Mouse (Mus musculus) intestine, postnatal 0 days (tissue): ENCODE measurements around the gene Rrp7a. TPM values are rescaled to one million over a fixed set of nuclear protein-coding genes. Genes with fewer than 3 reads are reported as not detected.

ENCODE experiments used
- ATAC-seq: fragments of 200-750 bp; cut with Nextera tagmentation; 2 replicates; pipeline ENCODE4 v1.8.0; 2017; ENCODE audit warnings: mild to moderate bottlenecking, moderate TSS enrichment, moderate library complexity
- H3K27ac ChIP-seq: fragments of 300-500 bp; sonication (generic); 2 replicates; pipeline ENCODE4 v1.5.1; 2014; ENCODE audit warnings: mild to moderate bottlenecking, low read depth, low read length, moderate library complexity
- H3K27me3 ChIP-seq: fragments of 300-500 bp; sonication (generic); replicated peaks from 2 replicates; pipeline ENCODE4 v1.6.1; 2014; ENCODE audit warnings: low read length, mixed read lengths; ENCODE audit not compliant: control insufficient read depth, insufficient read depth
- H3K36me3 ChIP-seq: fragments of 300-500 bp; sonication (generic); 2 replicates; pipeline ENCODE4 v1.6.1; 2014; ENCODE audit warnings: mild to moderate bottlenecking, moderate library complexity; ENCODE audit not compliant: control insufficient read depth, insufficient read depth
- H3K4me1 ChIP-seq: fragments of 300-500 bp; sonication (generic); replicated peaks from 2 replicates; pipeline ENCODE4 v1.6.1; 2014; ENCODE audit warnings: antibody characterized with exemption, low read length, mixed read lengths; ENCODE audit not compliant: control insufficient read depth, insufficient read depth
- H3K4me2 ChIP-seq: fragments of 300-500 bp; sonication (generic); replicated peaks from 2 replicates; pipeline ENCODE4 v1.6.1; 2014; ENCODE audit warnings: low read depth, mild to moderate bottlenecking, moderate library complexity
- H3K4me3 ChIP-seq: fragments of 300-500 bp; sonication (generic); 2 replicates; pipeline ENCODE4 v1.5.1; 2014; ENCODE audit warnings: low read depth, low read length
- H3K9ac ChIP-seq: fragments of 300-500 bp; sonication (generic); 2 replicates; pipeline ENCODE4 v1.6.1; 2014; ENCODE audit warnings: mild to moderate bottlenecking, low read depth, low read length
- H3K9me3 ChIP-seq: fragments of 300-500 bp; sonication (generic); 2 replicates; pipeline ENCODE4 v1.6.1; 2016; ENCODE audit warnings: mixed run types; ENCODE audit not compliant: control insufficient read depth
- CTCF ChIP-seq: sonication (generic); IDR thresholded peaks from 2 replicates; pipeline ENCODE4 v1.5.1; 2016; ENCODE audit warnings: low read depth, mild to moderate bottlenecking, control low read depth, antibody characterized with exemption, moderate library complexity
- WGBS: fragments of 180-500 bp; shearing (Covaris S2); extraction: QIAGEN DNeasy Blood & Tissue Kit; methylation state at CpG from one replicate; pipeline ENCODE4 v1.1.7; 2014; 5-methylcytosine and 5-hydroxymethylcytosine counted together
- polyA plus RNA-seq: library from polyadenylated mRNA; unstranded; fragments of >200 nt; fragmentation: Nextera tagmentation; extraction: Ambion mirVana; gene quantifications from 2 replicates; pipeline ENCODE4 v1.2.1, GENCODE M21; 2015

Gene Rrp7a
- polyA plus RNA-seq, 1 experiment from 2014 or later: 32.7 TPM

GRCm38 (mm10) chr15:83168311-83168710 is 45.7 kb upstream of the Rrp7a start:
- 70% methylated on average over 3 of the region's 3 CpGs for WGBS
- ATAC-seq: no peak
- TF ChIP-seq CTCF: no peak

GRCm38 (mm10) chr15:83167550-83168065 is 45.0 kb upstream of the Rrp7a start:
- no peak for ATAC-seq
- TF ChIP-seq CTCF: no peak
- WGBS: 72% methylated on average over 8 of the region's 8 CpGs
- Histone ChIP-seq H3K4me2 (no peak overlapping the region), H3K27ac (no peak overlapping the region), H3K27me3 (no peaks in the 10 kb centered on the region), H3K4me1 (peaks cover 22% of the 10 kb centered on the region; the same call in 1 of the 2 replicates), H3K9ac (no peak overlapping the region), H3K9me3 (no peaks in the 10 kb centered on the region), H3K4me3 (no peak overlapping the region), H3K36me3 (peaks cover 5% of the 10 kb centered on the region; the same call in 1 of the 2 replicates)

More at GRCm38 (mm10) chr15:83168311-83168710, 45.7 kb upstream of the Rrp7a start:
- peaks cover 29% of the 10 kb centered on the region; the same call in 1 of the 2 replicates for H3K4me1 ChIP-seq
- H3K9me3 ChIP-seq: no peaks in the 10 kb centered on the region
- no peak overlapping the region for H3K27ac ChIP-seq
- no peaks in the 10 kb centered on the region for H3K27me3 ChIP-seq
- no peak overlapping the region for H3K9ac ChIP-seq
- H3K4me3 ChIP-seq: no peak overlapping the region
- H3K4me2 ChIP-seq: no peak overlapping the region
- H3K36me3 ChIP-seq: peaks cover 5% of the 10 kb centered on the region; the same call in 1 of the 2 replicates

- no peak overlapping the region for H3K4me2 ChIP-seq
- H3K9me3 ChIP-seq: no peaks in the 10 kb centered on the region
- ATAC-seq: no peak
- H3K27me3 ChIP-seq: no peaks in the 10 kb centered on the region
- peaks cover 22% of the 10 kb centered on the region; the same call in 1 of the 2 replicates for H3K4me1 ChIP-seq
- no peak overlapping the region for H3K9ac ChIP-seq
- 37% methylated on average over 5 of the region's 5 CpGs for WGBS
- H3K36me3 ChIP-seq: peaks cover 6% of the 10 kb centered on the region
- no peak overlapping the region for H3K4me3 ChIP-seq
- no peak for TF ChIP-seq CTCF
- no peak overlapping the region; the same call in 1 of the 2 replicates for H3K27ac ChIP-seq
These were observed 44.5 kb upstream of the Rrp7a start for GRCm38 (mm10) chr15:83167126-83167525.

DNA sequence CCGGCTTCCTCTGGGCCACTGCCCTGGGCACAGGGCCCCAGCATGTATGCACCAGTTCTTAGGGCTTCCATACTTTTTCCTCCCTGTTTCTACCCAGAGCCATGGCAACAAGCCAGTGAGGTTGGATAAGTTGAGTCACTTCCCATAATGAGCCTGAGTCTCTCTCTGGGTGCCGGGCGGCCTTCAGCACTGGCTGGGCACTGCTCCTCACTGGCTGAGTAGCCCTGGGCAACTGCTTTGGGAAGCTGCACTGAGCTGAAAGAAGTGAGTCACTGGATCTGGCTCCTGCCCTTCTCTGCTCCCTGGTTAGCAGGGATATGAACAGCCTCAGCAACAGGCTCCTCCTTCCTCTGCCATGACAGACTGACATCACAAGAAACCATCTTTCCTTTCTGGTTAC is 44.0 kb upstream of the Rrp7a start:
- Histone ChIP-seq H3K9ac (no peak overlapping the region), H3K27ac (no peak overlapping the region), H3K27me3 (no peaks in the 10 kb centered on the region), H3K36me3 (peaks cover 11% of the 10 kb centered on the region), H3K4me1 (peaks cover 22% of the 10 kb centered on the region; the same call in 1 of the 2 replicates), H3K9me3 (no peaks in the 10 kb centered on the region), H3K4me3 (no peak overlapping the region), H3K4me2 (no peak overlapping the region)
- no peak for TF ChIP-seq CTCF
- no peak for ATAC-seq
- WGBS: 70% methylated on average over 3 of the region's 3 CpGs

DNA sequence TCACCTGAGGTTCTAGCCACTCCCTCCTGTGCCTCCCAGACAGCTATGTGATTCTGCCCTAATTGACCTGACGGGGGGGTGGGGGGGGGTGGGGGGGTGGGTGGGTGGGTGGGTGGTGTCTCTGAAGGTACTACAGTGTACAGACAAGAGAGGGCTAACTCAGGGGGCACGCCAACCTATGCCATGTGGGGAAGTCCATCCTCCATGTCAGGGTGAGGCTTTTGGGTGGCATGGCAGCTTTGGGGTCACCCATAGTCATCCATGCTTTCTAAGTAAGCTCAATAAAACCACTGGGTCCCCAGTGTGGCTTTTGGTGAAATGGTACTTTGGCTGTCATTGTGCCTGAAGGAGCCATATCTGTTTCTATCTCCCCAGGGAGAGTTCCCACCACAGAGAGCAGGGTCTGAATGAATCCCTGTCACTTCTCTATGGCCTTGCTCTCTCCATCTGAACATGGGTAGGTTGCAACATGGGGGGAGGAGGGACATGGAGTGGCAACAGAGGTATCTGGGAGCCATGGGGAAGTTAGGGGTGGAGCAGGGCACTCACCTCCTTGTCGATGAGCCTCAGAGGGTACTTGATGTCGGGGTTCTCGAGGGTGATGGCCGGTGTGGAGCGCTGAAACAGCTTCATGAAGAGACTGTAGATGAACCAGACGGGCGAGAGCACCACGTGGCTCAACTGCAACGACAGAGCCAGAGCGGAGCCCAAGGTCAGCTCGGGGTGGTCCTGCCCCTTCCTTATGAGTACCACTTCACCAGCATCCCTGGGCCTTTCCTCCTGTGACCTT is 43.1 kb upstream of the Rrp7a start:
- H3K4me3 ChIP-seq: no peak overlapping the region
- no peak overlapping the region for H3K4me2 ChIP-seq
- 84% methylated on average over 13 of the region's 13 CpGs for WGBS
- no peak for ATAC-seq
- H3K27me3 ChIP-seq: no peaks in the 10 kb centered on the region
- no peaks in the 10 kb centered on the region for H3K9me3 ChIP-seq
- no peak overlapping the region for H3K27ac ChIP-seq
- H3K36me3 ChIP-seq: peaks cover 19% of the 10 kb centered on the region
- TF ChIP-seq CTCF: no peak
- H3K9ac ChIP-seq: no peak overlapping the region
- H3K4me1 ChIP-seq: peaks cover 17% of the 10 kb centered on the region; the same call in 1 of the 2 replicates

GRCm38 (mm10) chr15:83164971-83165471 is 42.4 kb upstream of the Rrp7a start:
- H3K4me3 ChIP-seq: no peak overlapping the region
- H3K27me3 ChIP-seq: no peaks in the 10 kb centered on the region
- no peaks in the 10 kb centered on the region for H3K9me3 ChIP-seq
- 0 out of 2 replicates have a peak overlapping the region, but pooled peaks have one; percentile 9 for H3K27ac ChIP-seq
- H3K9ac ChIP-seq: no peak overlapping the region
- 0 out of 2 replicates have a peak overlapping the region, but pooled peaks have one; percentile 32 for H3K4me2 ChIP-seq
- no peak for TF ChIP-seq CTCF
- H3K36me3 ChIP-seq: peaks cover 23% of the 10 kb centered on the region
- 0 out of 2 replicates have a peak, but pooled peaks cover 12% of the 10 kb centered on the region for H3K4me1 ChIP-seq
- ATAC-seq: peak; percentile 47; the same call in 1 of the 2 replicates
- 39% methylated on average over 5 of the region's 5 CpGs for WGBS
